In genomic region chr6:42692154-42692516, GRCm38 (mm10) we compare ENCODE assay signal across 9 mouse cellular contexts. TPM values are rescaled to one million over a fixed set of nuclear protein-coding genes. Genes with fewer than 3 reads are reported as not detected.
DNase-seq lines count a peak whose midpoint lies in the region; ATAC-seq and TF ChIP-seq lines count a peak whose summit lies in the region.
"Had no signal": no experiment of that assay in that cellular context is flagged by ENCODE, and none has a peak within 500 bp of the region (broad histone marks: within the 10 kb centered on the region; RNA-seq: fewer than 3 reads in every experiment).

No protein-coding gene starts in this region.

- peak overlapping the region; percentile 62 for H3K4me2 ChIP-seq in forebrain, embryonic 15.5 days (replicated peaks)
- H3K4me2 ChIP-seq in liver, embryonic 14.5 days (ENCODE audit: low read depth), result peak overlapping the region; percentile 78
- H3K4me2 ChIP-seq in neural tube, embryonic 12.5 days (replicated peaks), result peak overlapping the region; percentile 77

- 0% methylated on average over 10 of the region's 10 CpGs for WGBS in forebrain, embryonic 15.5 days
- WGBS in liver, embryonic 14.5 days (ENCODE audit: insufficient replicate concordance), result 0% methylated on average over 10 of the region's 10 CpGs
- WGBS in neural tube, embryonic 12.5 days, result 0% methylated on average over 9 of the region's 10 CpGs

- no peak for TF ChIP-seq CTCF in E14TG2a.4 (conservative IDR thresholded peaks at IDR 0.05; ENCODE audit: low read length)
- TF ChIP-seq CTCF in liver, embryonic 14.5 days (IDR thresholded peaks at IDR 0.05; ENCODE audit: low read depth), result no peak

- H3K4me3 ChIP-seq in E14TG2a.4 (replicated peaks; ENCODE audit: low read length), result peak overlapping the region; percentile 92
- peak overlapping the region; percentile 96 for H3K4me3 ChIP-seq in forebrain, embryonic 15.5 days
- peak overlapping the region; percentile 66 for H3K4me3 ChIP-seq in liver, embryonic 14.5 days (ENCODE audit: insufficient read depth in 1 of 2, low read depth in 2 of 2, low read length in 2 of 2)
- H3K4me3 ChIP-seq in neural tube, embryonic 12.5 days, result peak overlapping the region; percentile 57

- H3K27ac ChIP-seq in forebrain, embryonic 15.5 days (replicated peaks), result peak overlapping the region; percentile 99
- H3K27ac ChIP-seq in liver, embryonic 14.5 days, result no peak overlapping the region
- H3K27ac ChIP-seq in neural tube, embryonic 12.5 days, result peak overlapping the region; percentile 95

- peaks cover 10% of the 10 kb centered on the region for H3K27me3 ChIP-seq in E14TG2a.4 (ENCODE audit: insufficient read depth, low read length)
- H3K27me3 ChIP-seq in forebrain, embryonic 15.5 days, result no peaks in the 10 kb centered on the region
- H3K27me3 ChIP-seq in liver, embryonic 14.5 days (ENCODE audit: control insufficient read depth, insufficient read depth, low read length), result no peaks in the 10 kb centered on the region
- no peaks in the 10 kb centered on the region for H3K27me3 ChIP-seq in neural tube, embryonic 12.5 days (replicated peaks)

- intact Hi-C loops in heart, postnatal 10 days (cut with DNase I), result loop anchor here (2.0 kb wide), 2 partner anchors 19 to 47 kb away; partner anchors contain the start of genes Tcaf1 and Tcaf2

- ATAC-seq in forebrain, embryonic 15.5 days (replicated peaks), result peak; percentile 82
- ATAC-seq in liver, embryonic 14.5 days (ENCODE audit: insufficient read depth), result peak; percentile 55
- ATAC-seq in neural tube, embryonic 12.5 days (ENCODE audit: low FRiP score, low read depth), result peak; percentile 89

- TF ChIP-seq EP300 in liver, embryonic 14.5 days (IDR thresholded peaks at IDR 0.05; ENCODE audit: low read depth), result no peak

- no peaks in the 10 kb centered on the region for H3K9me3 ChIP-seq in E14TG2a.4 (ENCODE audit: low read length)
- H3K9me3 ChIP-seq in forebrain, embryonic 15.5 days, result no peaks in the 10 kb centered on the region
- no peaks in the 10 kb centered on the region for H3K9me3 ChIP-seq in liver, embryonic 14.5 days (ENCODE audit: control insufficient read depth, low read length)
- H3K9me3 ChIP-seq in neural tube, embryonic 12.5 days, result no peaks in the 10 kb centered on the region
- H3K9me3 ChIP-seq: G1E had no signal

- peak overlapping the region; percentile 98 for H3K9ac ChIP-seq in forebrain, embryonic 15.5 days (replicated peaks)
- peak overlapping the region; percentile 60; the same call in 1 of the 2 replicates for H3K9ac ChIP-seq in liver, embryonic 14.5 days (replicated peaks)
- peak overlapping the region; percentile 77 for H3K9ac ChIP-seq in neural tube, embryonic 12.5 days

- peaks cover 17% of the 10 kb centered on the region for H3K4me1 ChIP-seq in E14TG2a.4 (replicated peaks; ENCODE audit: low read depth, low read length)
- H3K4me1 ChIP-seq in forebrain, embryonic 15.5 days, result peaks cover 24% of the 10 kb centered on the region
- peaks cover 0 to 14% of the 10 kb centered on the region in 2 experiments; a peak in 2 of 4 replicates for H3K4me1 ChIP-seq in liver, embryonic 14.5 days (replicated peaks; ENCODE audit: control insufficient read depth in 2 of 2, insufficient read depth in 2 of 2, low read length in 1 of 2)
- H3K4me1 ChIP-seq in neural tube, embryonic 12.5 days, result peaks cover 9% of the 10 kb centered on the region

- DNase-seq in cerebellum, adult 11 months, result peak; percentile 78
- DNase-seq in heart, postnatal 10 days, result peak; percentile 85
- DNase-seq in kidney, postnatal 4 days, result peak; percentile 91 to 93
- peak in 1 of 3 experiments; percentile 24 for DNase-seq in liver, embryonic 14.5 days (ENCODE audit: low read depth in 3 of 3, low spot score in 3 of 3)
- DNase-seq in urinary bladder, postnatal 14 days (ENCODE audit: low spot score), result peak; percentile 87

- H3K36me3 ChIP-seq in E14TG2a.4 (ENCODE audit: insufficient read depth, low read length), result no peaks in the 10 kb centered on the region
- H3K36me3 ChIP-seq in forebrain, embryonic 15.5 days, result peaks cover 10% of the 10 kb centered on the region; the same call in 1 of the 2 replicates
- H3K36me3 ChIP-seq in liver, embryonic 14.5 days (replicated peaks; ENCODE audit: control insufficient read depth, insufficient read depth, low read depth), result no peaks in the 10 kb centered on the region
- no peaks in the 10 kb centered on the region; the same call in 1 of the 2 replicates for H3K36me3 ChIP-seq in neural tube, embryonic 12.5 days
- H3K36me3 ChIP-seq: G1E had no signal

RNA-seq across cellular contexts. Expression of gene Tcaf1, which starts 17.8 kb away (rescaled TPM):
- 206 and 210 TPM in 2 replicates for polyA plus RNA-seq in forebrain, embryonic 15.5 days (2015; fragmentation: Nextera tagmentation; extraction: Ambion mirVana)
- total RNA-seq in heart, postnatal 10 days (2021), result 10 to 100 TPM; 25.5 to 30.6 TPM
- polyA plus RNA-seq in liver, embryonic 14.5 days (2012; rRNA removed), result 2.2 TPM in 2 replicates
- polyA plus RNA-seq in liver, embryonic 14.5 days (2014; fragmentation: Nextera tagmentation; extraction: Ambion mirVana), result 3.1 and 4.2 TPM in 2 replicates
- 182 and 184 TPM in 2 replicates for polyA plus RNA-seq in neural tube, embryonic 12.5 days (2016; fragmentation: Nextera tagmentation; extraction: Ambion mirVana)
- polyA plus RNA-seq: G1E had no signal

RNA-seq across cellular contexts. Expression of gene Olfr453, which starts 47.0 kb away (rescaled TPM):
- not detected in 2 replicates for polyA plus RNA-seq in forebrain, embryonic 15.5 days (2015; fragmentation: Nextera tagmentation; extraction: Ambion mirVana)
- not detected for total RNA-seq in heart, postnatal 10 days (2021)
- polyA plus RNA-seq in liver, embryonic 14.5 days (2012; rRNA removed), result not detected in 2 replicates
- not detected in 2 replicates for polyA plus RNA-seq in liver, embryonic 14.5 days (2014; fragmentation: Nextera tagmentation; extraction: Ambion mirVana)
- polyA plus RNA-seq in neural tube, embryonic 12.5 days (2016; fragmentation: Nextera tagmentation; extraction: Ambion mirVana), result not detected in 2 replicates
- polyA plus RNA-seq: G1E had no signal

RNA-seq across cellular contexts. Expression of gene Tcaf2, which starts 47.1 kb away (rescaled TPM):
- 1.3 and 1.7 TPM in 2 replicates for polyA plus RNA-seq in forebrain, embryonic 15.5 days (2015; fragmentation: Nextera tagmentation; extraction: Ambion mirVana)
- total RNA-seq in heart, postnatal 10 days (2021), result 1 to 10 TPM; 4.4 to 5.7 TPM
- polyA plus RNA-seq in liver, embryonic 14.5 days (2012; rRNA removed), result 0.07 and 0.12 TPM in 2 replicates
- polyA plus RNA-seq in liver, embryonic 14.5 days (2014; fragmentation: Nextera tagmentation; extraction: Ambion mirVana), result 0.04 and 0.06 TPM in 2 replicates
- 3.5 and 4.5 TPM in 2 replicates for polyA plus RNA-seq in neural tube, embryonic 12.5 days (2016; fragmentation: Nextera tagmentation; extraction: Ambion mirVana)
- polyA plus RNA-seq: G1E had no signal

Comparison
In these comparisons a context has a peak if more than half of its experiments do, and no peak if none do; other contexts are left out.
1. RNA of gene Tcaf1, which starts 17.8 kb away (polyA plus RNA-seq): 206 to 210 TPM in forebrain, embryonic 15.5 days and 182 to 184 TPM in neural tube, embryonic 12.5 days; 2.2 to 4.2 TPM in liver, embryonic 14.5 days; every median in the first group is over 10 times any median in the second.
2. Peak in every context shown above with its lines, with median percentiles within 50 percentile points of each other: H3K4me3 ChIP-seq, ATAC-seq, H3K4me2 ChIP-seq and H3K9ac ChIP-seq.